Mouse (Mus musculus) heart, postnatal 0 days (tissue): Measurements from ENCODE around the gene Fndc11. TPM values are rescaled to one million over a fixed set of nuclear protein-coding genes. Genes with fewer than 3 reads are reported as not detected.

ENCODE experiments used
- ATAC-seq: fragments of 200-750 bp; cut with Nextera tagmentation; 2 replicates; pipeline ENCODE4 v1.8.0; 2017; ENCODE audit warnings: low read depth, moderate number of reproducible peaks, moderate library complexity; ENCODE audit not compliant: insufficient read depth
- DNase-seq: peaks from one replicate; pipeline ENCODE4 v3.0.0-alpha.2; 2016; ENCODE audit warnings: low spot score
- H3K27ac ChIP-seq: fragments of 300-500 bp; sonication (generic); 2 replicates; pipeline ENCODE4 v1.5.1; 2014; ENCODE audit warnings: low read depth, mild to moderate bottlenecking
- H3K27me3 ChIP-seq: fragments of 300-500 bp; sonication (generic); 2 replicates; pipeline ENCODE4 v1.6.1; 2014; ENCODE audit warnings: low read length, mixed read lengths; ENCODE audit not compliant: control insufficient read depth, insufficient read depth
- H3K36me3 ChIP-seq: fragments of 300-500 bp; sonication (generic); replicated peaks from 2 replicates; pipeline ENCODE4 v1.6.1; 2014; ENCODE audit warnings: low read length, mixed read lengths; ENCODE audit not compliant: control insufficient read depth, insufficient read depth
- H3K4me1 ChIP-seq: fragments of 300-500 bp; sonication (generic); 2 replicates; pipeline ENCODE4 v1.6.1; 2014; ENCODE audit warnings: antibody characterized with exemption; ENCODE audit not compliant: control insufficient read depth, insufficient read depth
- H3K4me2 ChIP-seq: fragments of 300-500 bp; sonication (generic); 2 replicates; pipeline ENCODE4 v1.6.1; 2014; ENCODE audit warnings: low read depth, mild to moderate bottlenecking, low read length, moderate library complexity
- H3K4me3 ChIP-seq: fragments of 300-500 bp; sonication (generic); 2 replicates; pipeline ENCODE4 v1.5.1; 2014; ENCODE audit warnings: low read depth, low read length
- H3K9ac ChIP-seq: fragments of 300-500 bp; sonication (generic); replicated peaks from 2 replicates; pipeline ENCODE4 v1.6.1; 2014; ENCODE audit warnings: low read depth, low read length, mixed read lengths
- H3K9me3 ChIP-seq: fragments of 300-500 bp; sonication (generic); replicated peaks from 2 replicates; pipeline ENCODE4 v1.6.1; 2016; ENCODE audit warnings: low read length; ENCODE audit not compliant: control insufficient read depth
- CTCF ChIP-seq: IDR thresholded peaks from 2 replicates; pipeline ENCODE4 v1.5.1; 2016; ENCODE audit warnings: antibody characterized with exemption, control low read depth, low read depth
- EP300 ChIP-seq: IDR thresholded peaks from 2 replicates; pipeline ENCODE4 v1.6.1; 2016; ENCODE audit warnings: antibody characterized with exemption, low read depth
- WGBS: fragments of 180-500 bp; shearing (Covaris S2); extraction: QIAGEN DNeasy Blood & Tissue Kit; methylation state at CpG from one replicate; pipeline ENCODE4 v1.1.7; 2014; 5-methylcytosine and 5-hydroxymethylcytosine counted together
- polyA plus RNA-seq: library from polyadenylated mRNA; unstranded; fragments of >200 nt; fragmentation: Nextera tagmentation; extraction: Ambion mirVana; gene quantifications from 2 replicates; pipeline ENCODE4 v1.2.1, GENCODE M21; 2015
- total RNA-seq: library from RNA; depleted of rRNA; stranded (reverse); fragments of >200 nt; gene quantifications from 2 replicates; pipeline ENCODE4 v1.2.3, GENCODE M21; 2014; ENCODE audit warnings: low replicate concordance

Gene Fndc11
- total and polyA plus RNA-seq, 2 experiments from 2014 or later, result not detected

DNA sequence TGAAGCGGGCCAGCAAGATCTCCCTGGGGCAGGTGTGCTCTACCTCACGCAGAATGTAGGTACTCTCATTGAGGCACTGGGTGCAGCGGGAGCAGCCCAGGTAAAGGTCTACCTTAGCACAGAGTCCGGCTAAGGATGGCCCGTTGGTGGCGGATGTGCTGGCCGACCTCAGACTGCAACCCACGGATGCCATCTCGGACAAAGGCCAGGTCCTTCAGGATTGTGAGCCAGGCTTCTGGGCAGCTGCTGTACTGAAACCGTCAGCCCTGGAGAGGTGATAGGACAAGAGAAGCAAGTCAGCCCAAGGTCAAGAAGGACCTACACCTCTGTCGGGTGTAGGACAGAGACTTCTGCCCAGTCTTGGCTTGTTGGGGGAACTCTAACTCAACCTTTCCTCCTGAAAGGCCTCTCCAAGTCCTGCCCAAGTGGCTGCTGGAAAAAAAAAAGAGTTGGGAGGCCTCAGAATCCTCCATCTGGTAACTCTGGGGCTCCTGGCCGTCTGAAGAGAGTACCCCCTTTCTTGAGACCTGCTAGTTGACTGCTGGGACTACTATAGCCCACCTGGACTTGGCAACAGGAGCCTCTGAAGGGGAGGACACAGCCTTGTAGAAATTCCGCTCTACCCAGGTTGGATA lies 21.1 kb downstream of the Fndc11 start:
- H3K4me1 ChIP-seq, result 0 out of 2 replicates have a peak, but pooled peaks cover 9% of the 10 kb centered on the region
- peak overlapping the region; percentile 61 for H3K4me3 ChIP-seq
- H3K9me3 ChIP-seq, result no peaks in the 10 kb centered on the region
- H3K27me3 ChIP-seq, result no peaks in the 10 kb centered on the region
- peaks cover 21% of the 10 kb centered on the region for H3K36me3 ChIP-seq
- peak overlapping the region; percentile 69 for H3K9ac ChIP-seq
- TF ChIP-seq EP300 (no peak), CTCF (no peak)
- no peak overlapping the region for H3K27ac ChIP-seq
- WGBS, result 84% methylated on average over 13 of the region's 13 CpGs
- ATAC-seq (no peak), DNase-seq (no peak)
- peak overlapping the region; percentile 65 for H3K4me2 ChIP-seq

DNA sequence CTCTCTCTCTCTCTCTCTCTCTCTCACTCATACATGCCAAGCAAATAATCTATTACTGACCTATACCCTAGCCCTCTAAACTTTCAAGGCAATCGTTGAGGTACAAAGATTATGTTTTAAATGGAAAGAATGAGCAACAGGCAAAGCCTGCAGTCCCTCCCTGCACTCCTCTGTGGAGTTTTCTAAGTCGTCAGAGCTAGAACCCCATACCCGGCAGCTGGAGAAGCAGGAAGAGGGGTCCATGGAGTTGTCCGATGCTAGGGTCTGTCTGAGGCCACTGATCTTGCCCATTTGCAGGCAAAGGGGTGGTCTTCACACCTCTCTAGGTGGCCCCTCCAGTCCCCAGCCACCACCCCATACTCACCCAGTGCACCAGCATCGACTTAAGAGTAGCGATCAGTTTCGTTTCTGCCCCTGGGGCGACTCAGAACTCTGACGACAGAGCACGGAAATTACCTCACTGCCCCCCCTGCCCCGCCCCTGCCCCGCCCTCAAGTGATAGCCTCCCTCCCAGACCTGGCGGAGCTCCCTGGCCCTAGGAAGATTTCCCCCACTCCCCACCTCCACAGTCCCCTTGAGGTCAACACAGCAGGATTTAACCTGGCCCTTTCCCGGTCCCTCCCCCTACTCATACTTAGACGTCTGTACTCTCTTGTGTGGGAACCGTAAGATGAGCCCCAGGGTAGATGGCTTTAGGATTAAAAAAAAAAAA lies 21.9 kb downstream of the Fndc11 start, which contains the start of gene Helz2:
Gene Helz2 (minus strand): TSS at position 426 of the 712 bp plus-strand sequence.
- TF ChIP-seq EP300 (no peak), CTCF (no peak)
- H3K4me1 ChIP-seq, result 0 out of 2 replicates have a peak, but pooled peaks cover 9% of the 10 kb centered on the region
- peak within 1 kb of the TSS; percentile 61 for H3K4me3 ChIP-seq
- H3K9ac ChIP-seq, result peak within 1 kb of the TSS; percentile 69
- H3K9me3 ChIP-seq, result no peaks in the 10 kb centered on the region
- DNase-seq (peak; percentile 65), ATAC-seq (peak; percentile 83)
- H3K36me3 ChIP-seq, result peaks cover 13% of the 10 kb centered on the region
- H3K27me3 ChIP-seq, result no peaks in the 10 kb centered on the region
- 4% methylated on average over 16 of the region's 16 CpGs for WGBS
- H3K4me2 ChIP-seq, result peak within 1 kb of the TSS; percentile 65
- 0 out of 2 replicates have a peak within 1 kb of the TSS, but pooled peaks have one; percentile 56 for H3K27ac ChIP-seq

DNA sequence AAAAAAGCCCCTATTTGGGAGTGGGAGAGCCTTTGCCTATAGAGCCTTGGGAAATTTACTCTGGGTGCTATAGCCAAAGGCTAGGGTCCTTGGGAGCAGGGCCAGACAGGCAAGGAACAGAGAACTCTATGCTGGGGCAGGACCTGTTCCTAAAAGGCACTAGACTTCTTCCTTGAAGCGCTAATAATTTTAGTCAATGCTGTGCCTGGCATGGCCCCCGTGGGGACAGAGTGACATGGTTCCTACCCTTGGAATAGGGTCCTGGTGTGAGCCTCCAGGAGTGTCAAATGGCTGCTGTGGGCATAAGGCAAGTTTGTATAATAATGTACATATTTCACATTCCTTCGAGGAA lies 22.5 kb downstream of the Fndc11 start:
- H3K4me3 ChIP-seq, result peak overlapping the region; percentile 61
- peak; percentile 15; the same call in 1 of the 2 replicates for ATAC-seq

DNA sequence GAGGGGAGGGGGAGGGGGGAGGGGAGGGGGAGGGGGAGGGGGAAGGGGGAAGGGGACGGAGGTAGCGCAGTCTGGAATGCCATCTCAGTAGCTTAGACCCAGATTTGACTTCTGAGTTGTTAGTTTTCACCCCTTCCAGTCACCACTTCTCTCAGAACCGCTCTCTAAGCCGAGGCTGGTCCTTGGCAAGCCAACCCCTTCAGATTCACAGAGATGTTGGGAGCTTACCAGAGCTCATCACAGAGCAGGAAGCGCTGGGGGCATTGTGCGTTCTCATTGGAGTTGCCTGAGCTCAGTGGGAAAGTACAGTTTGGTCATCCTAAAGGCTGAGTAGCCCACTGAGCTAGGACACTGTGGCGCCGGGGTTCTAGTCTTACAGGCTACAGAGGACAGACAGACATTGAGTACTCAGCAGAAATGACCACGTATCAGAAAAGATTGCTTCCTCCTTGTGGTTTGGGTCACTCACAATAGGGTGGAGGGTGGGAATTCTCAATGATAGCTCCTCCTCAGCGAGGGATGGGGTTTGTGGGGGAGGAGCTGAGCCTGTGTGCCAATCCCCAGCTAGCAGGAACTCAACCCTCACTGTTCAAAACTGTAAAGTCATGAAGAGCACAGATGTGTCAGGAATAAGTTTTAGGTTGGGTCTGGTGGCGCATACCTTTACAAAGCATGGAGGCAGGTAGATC lies 24.0 kb downstream of the Fndc11 start:
- H3K4me1 ChIP-seq, result 0 out of 2 replicates have a peak, but pooled peaks cover 9% of the 10 kb centered on the region
- no peaks in the 10 kb centered on the region; the same call in 1 of the 2 replicates for H3K36me3 ChIP-seq
- no peak overlapping the region for H3K9ac ChIP-seq
- no peaks in the 10 kb centered on the region for H3K9me3 ChIP-seq
- DNase-seq (no peak), ATAC-seq (peak; percentile 12; the same call in 1 of the 2 replicates)
- H3K27ac ChIP-seq, result no peak overlapping the region
- whole genome bisulfite sequencing, result 35% methylated on average over 11 of the region's 11 CpGs
- H3K27me3 ChIP-seq, result no peaks in the 10 kb centered on the region
- TF ChIP-seq CTCF (no peak), EP300 (no peak)
- no peak overlapping the region for H3K4me3 ChIP-seq
- no peak overlapping the region for H3K4me2 ChIP-seq

More for the DNA sequence above, 22.5 kb downstream of the Fndc11 start:
- H3K4me2 ChIP-seq, result peak overlapping the region; percentile 65
- 71% methylated on average over 3 of the region's 3 CpGs for WGBS
- TF ChIP-seq CTCF, result no peak
- no peak for DNase-seq
- H3K9ac ChIP-seq, result peak overlapping the region; percentile 69; the same call in 1 of the 2 replicates
- no peaks in the 10 kb centered on the region for H3K9me3 ChIP-seq
- H3K27me3 ChIP-seq, result no peaks in the 10 kb centered on the region
- H3K27ac ChIP-seq, result no peak overlapping the region
- H3K36me3 ChIP-seq, result peaks cover 9% of the 10 kb centered on the region; the same call in 1 of the 2 replicates
- H3K4me1 ChIP-seq, result 0 out of 2 replicates have a peak, but pooled peaks cover 9% of the 10 kb centered on the region

DNA sequence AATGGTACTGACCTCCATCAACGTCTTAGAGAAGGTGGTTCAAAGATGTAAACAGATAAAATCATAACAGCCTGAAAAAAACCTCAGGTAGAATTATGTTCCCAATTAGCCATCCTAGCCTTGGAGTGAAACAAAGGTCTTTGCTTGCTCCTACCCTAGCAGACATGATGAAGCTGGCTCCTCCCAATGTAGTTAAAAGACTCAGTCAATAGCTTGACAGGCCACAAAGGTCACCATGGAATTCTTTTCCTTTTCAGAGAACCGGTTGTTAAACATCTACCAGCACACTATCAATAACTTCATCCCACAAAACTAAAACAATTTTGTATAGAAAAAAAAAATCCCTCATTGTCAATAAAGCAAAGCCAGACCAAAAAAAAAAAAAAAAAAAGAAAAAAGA lies 25.2 kb downstream of the Fndc11 start:
- 51% methylated on average over 2 of the region's 2 CpGs for WGBS
- Histone ChIP-seq H3K4me3 (no peak overlapping the region), H3K9ac (no peak overlapping the region), H3K9me3 (no peaks in the 10 kb centered on the region), H3K4me2 (no peak overlapping the region), H3K27me3 (no peaks in the 10 kb centered on the region), H3K36me3 (peaks cover under 1% of the 10 kb centered on the region; the same call in 1 of the 2 replicates), H3K27ac (no peak overlapping the region), H3K4me1 (0 out of 2 replicates have a peak, but pooled peaks cover 9% of the 10 kb centered on the region)
- ATAC-seq (no peak), DNase-seq (no peak)
- TF ChIP-seq EP300 (no peak), CTCF (no peak)
